Mouse (Mus musculus): ENCODE results near the gene Mrpl1.
A peak's percentile ranks its signal among the peaks of the same experiment; 100 is the strongest.

Gene Mrpl1

DNA sequence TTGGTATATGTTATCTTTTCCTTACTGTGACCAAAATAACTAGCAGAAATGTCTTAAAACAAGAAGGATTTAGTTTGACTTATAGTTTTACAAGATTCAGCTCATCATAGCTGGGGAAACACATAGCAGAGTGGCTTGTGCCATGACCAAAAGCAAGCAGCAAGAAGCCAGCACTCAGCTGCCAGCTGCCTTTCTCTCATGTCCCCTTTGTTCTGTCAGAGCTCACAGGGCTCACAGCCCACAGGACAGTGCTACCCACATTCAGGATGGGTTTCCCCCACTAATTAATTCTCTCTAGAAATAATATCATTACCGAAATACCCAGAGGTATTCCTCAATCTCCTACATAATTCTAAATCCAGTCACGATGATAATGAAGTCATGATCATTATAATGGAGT lies 1.8 kb upstream of the Mrpl1 start:
- DNase-seq (ENCODE audit: low read depth) = no peak

DNA sequence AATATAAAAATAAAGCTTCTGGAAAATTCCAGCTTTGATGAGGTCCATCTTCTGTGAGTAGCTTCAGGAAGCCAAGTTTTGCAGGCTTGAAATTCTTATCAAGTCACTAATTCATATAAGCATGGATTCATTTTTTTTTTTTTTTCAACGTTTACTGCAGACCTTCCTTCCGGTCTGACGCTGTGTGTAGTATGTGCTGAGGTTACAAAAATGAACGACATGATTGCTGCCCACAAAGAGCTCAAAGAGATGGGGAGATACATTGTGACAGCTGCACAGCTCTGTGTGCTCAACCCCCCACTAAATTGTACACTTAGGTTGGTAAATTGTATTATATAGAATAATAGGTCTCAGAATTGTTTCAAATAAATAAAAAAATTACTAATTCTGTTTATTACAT lies 750 bp upstream of the Mrpl1 start:
- DNase-seq (ENCODE audit: low read depth) = peak; percentile 80

GRCm38 (mm10) chr5:96209916-96210583 lies 757 bp downstream of the Mrpl1 start:
- DNase-seq (ENCODE audit: low read depth) = peak; percentile 96

GRCm38 (mm10) chr5:96218648-96219047 lies 9.4 kb downstream of the Mrpl1 start:
- DNase-seq (ENCODE audit: low read depth) = no peak

DNA sequence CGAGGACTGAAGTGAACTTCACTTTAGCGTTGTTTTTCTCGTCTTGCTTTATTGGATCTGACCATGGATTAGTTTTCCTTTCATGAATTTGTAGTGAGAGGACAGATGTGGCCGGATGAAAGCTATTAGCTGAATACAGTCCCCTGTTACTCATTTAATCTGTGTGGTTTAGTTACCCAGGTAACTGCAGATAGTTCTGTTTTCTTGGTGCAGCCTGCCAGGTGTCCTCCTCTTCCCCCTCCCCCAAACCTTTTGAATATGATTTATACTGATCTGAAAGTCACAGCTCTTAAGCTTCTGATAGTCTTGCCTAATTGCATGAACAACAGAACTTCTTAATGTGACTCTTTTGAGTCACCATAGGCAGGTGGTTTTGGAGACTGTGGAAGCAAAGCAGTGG lies 10.2 kb downstream of the Mrpl1 start:
- no peak for DNase-seq (ENCODE audit: low read depth)

- no peak for DNase-seq (ENCODE audit: low read depth)
Observed at GRCm38 (mm10) chr5:96221298-96221697, 12.0 kb downstream of the Mrpl1 start.

DNA sequence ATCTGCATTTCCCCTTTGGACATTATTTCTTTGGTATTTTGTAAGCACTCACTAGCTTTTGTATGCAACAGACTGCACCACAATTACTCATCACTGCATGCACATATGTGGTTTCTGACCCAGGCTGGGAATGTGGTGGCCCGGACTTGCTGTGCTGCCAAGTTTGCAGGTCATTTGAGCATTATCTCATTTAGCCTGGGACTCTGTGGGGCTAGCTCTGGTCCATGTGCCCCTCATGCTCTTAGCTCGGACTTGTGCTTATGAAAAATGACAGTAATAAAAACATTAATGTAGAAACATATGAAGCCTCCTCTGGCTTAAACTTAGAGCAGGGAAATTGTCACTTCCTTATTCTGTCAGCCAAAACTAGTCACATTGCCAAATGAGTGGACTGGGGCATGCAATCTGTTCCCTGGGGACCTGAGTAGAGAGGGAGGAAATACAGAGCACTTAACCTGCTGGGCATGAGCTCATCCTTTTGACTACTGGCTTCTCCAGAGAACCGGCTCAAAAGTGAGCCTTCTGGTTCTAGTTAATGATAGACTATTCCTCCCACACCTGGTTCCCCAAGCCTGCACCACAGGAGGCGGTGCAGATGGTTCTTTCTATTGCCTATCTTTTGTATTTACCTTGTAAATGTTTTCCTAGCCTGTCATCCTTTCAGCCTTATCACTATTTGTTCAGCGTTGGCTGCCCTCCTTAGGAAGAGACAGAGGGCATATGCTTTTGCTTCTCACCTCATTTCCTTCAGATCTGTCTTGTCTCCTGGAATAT lies 12.7 kb downstream of the Mrpl1 start:
- no peak for DNase-seq (ENCODE audit: low read depth)

- no peak for DNase-seq (ENCODE audit: low read depth)
Observed at GRCm38 (mm10) chr5:96222964-96223363, 13.7 kb downstream of the Mrpl1 start.

GRCm38 (mm10) chr5:96226490-96226889 lies 17.2 kb downstream of the Mrpl1 start:
- no peak for DNase-seq (ENCODE audit: low read depth)

GRCm38 (mm10) chr5:96228967-96229366 lies 19.7 kb downstream of the Mrpl1 start:
- DNase-seq (ENCODE audit: low read depth) = no peak

DNA sequence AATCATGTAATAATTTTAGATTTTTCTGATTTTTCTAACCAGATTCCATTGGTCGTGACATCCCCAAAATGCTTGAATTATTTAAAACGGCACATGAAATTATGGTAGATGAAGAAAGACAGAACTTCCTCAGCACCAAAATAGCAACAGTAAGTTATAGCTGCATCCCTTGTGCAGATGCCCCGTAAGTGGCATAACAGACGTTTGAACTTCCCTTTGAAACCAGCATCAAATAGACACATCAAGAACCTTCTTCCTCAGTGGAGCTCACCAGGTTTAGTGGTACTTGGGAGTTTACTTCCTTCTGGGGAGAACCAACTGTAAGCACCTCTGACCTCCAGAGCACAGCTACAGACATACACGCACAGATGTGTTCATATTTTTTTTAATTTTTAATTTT lies 29.5 kb downstream of the Mrpl1 start:
- peak; percentile 23 for DNase-seq (ENCODE audit: low read depth)

DNA sequence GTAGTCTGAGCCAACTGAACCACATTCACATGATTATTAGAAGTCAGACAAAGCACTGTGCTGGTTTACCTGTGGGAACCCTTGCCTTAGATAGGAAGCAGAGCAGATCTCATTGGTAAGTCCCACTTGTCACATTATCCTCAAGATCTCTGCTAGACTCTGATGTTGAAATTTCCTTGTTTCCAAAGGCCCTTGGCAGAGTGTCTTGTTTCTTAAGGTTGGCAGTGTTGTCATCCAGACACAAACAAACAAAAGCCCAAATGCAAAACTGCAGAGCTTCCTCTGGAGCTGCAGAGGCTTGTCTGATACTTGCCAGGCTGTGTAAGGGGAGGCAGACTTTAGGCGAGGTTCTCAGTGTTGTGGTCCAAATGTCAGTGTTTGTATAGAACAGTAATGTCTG lies 31.6 kb downstream of the Mrpl1 start:
- DNase-seq (ENCODE audit: low read depth) = no peak

- no peak for DNase-seq (ENCODE audit: low read depth)
Observed at GRCm38 (mm10) chr5:96244511-96244910, 35.2 kb downstream of the Mrpl1 start.

DNA sequence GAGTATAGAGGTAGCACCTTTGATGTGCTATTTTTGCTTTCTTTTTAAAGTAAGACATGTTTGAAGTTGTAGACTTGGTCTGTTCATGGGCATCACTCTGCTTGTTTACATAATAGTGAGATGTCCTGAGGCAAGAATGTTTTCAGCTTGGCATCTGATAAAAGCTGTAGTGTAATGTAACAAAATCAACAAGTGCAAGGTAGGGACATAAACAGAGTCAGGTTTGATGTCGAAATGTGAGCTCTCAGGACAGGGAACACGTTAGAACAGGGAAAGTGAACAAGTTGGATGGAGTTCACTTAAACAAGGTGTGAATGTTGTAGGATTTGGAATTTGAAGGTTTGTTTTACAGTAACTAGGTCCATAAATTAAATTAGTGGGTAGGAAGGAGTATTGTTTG lies 44.7 kb downstream of the Mrpl1 start:
- no peak for DNase-seq (ENCODE audit: low read depth)

DNA sequence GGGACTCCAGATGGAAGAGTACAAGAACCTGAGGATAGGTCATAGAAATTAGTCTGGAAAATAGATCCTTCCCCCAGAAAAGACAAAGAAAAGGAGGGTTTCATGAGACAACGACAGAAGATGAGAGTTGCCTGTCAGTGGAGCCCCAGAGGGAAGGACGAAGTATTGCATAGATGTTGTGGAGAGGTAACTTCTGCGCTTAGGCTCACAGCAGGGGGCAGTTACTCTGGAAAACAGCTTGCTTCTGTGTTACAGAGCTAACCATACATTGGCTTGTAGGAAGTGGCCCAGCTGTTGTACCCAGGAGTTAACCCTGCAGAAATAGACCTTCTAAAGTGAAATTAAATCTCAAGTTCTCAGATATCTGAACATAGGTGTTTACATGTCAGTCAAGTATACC lies 45.9 kb downstream of the Mrpl1 start:
- no peak for DNase-seq (ENCODE audit: low read depth)

DNA sequence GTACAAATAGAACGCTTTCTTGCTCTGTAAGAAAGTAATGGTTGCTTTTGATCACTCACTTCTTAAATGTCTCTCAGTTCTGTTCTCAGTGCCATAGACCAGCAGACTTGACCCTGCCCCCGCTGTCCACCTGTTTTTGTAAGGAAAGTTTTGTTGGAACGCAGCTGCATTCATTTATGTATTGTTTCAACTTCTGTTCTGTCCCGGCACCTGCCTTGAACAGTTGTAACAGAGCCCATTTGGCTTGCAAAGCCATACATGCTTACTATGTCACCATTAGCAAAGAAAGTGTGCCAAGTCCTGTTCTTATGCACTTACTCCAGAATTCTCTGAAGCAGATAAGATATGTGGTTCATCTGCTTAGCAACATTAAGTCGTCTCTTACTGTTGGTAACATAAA lies 48.9 kb downstream of the Mrpl1 start:
- no peak for DNase-seq (ENCODE audit: low read depth)

- peak; percentile 63 for DNase-seq (ENCODE audit: low read depth)
Observed at GRCm38 (mm10) chr5:96267017-96267702, 57.9 kb downstream of the Mrpl1 start.

- no peak for DNase-seq (ENCODE audit: low read depth)
Observed at GRCm38 (mm10) chr5:96271070-96271469, 61.8 kb downstream of the Mrpl1 start.

GRCm38 (mm10) chr5:96305786-96306185 lies 96.5 kb downstream of the Mrpl1 start:
- DNase-seq (ENCODE audit: low read depth) = no peak

- no peak for DNase-seq (ENCODE audit: low read depth)
Observed at GRCm38 (mm10) chr5:96306271-96306670, 97.0 kb downstream of the Mrpl1 start.

GRCm38 (mm10) chr5:96306826-96307225 lies 97.5 kb downstream of the Mrpl1 start:
- no peak for DNase-seq (ENCODE audit: low read depth)

DNA sequence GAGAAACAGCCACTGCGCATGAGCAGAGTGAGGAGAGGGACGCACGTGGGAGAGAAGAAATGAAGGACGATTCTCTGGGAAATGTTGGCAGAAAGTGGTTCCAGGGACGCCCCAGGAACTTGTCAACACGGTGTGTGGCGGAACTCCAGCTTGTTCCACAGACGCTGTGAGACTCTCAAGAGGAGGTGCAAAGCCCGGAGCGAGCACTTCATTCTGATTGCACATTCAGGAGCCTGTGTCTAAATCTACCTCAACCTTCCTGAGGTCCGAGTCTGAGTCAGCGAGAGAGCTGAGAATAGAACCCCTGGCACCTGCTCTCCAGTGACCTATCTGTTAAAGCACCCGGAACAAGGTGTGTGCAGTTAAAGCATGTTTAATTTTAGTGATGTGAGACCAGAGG lies 98.8 kb downstream of the Mrpl1 start:
- DNase-seq (ENCODE audit: low read depth) = no peak

- DNase-seq (ENCODE audit: low read depth) = no peak
Observed at GRCm38 (mm10) chr5:96308645-96309044, 99.4 kb downstream of the Mrpl1 start.
